Mouse (Mus musculus) embryonic fibroblast, embryonic 13.5 days (primary cell): ENCODE measurements at regions not wholly inside any gene's neighbourhood (a gene's known extent, or its start where the extent isn't known, plus 50 kb on each side); places are given as distances from the start of the nearest gene placed in this dataset.

Experiments
- CTCF ChIP-seq: IDR thresholded peaks from 2 replicates; pipeline ENCODE4 v1.5.1; 2011; ENCODE audit warnings: mild to moderate bottlenecking, control low read depth, low read length, moderate library complexity, borderline replicate concordance; ENCODE audit not compliant: insufficient read depth
- POLR2A ChIP-seq: IDR thresholded peaks from 2 replicates; pipeline ENCODE4 v1.6.1; 2011; ENCODE audit warnings: low read depth, mild to moderate bottlenecking, control low read depth, low read length, moderate library complexity

- TF ChIP-seq CTCF, result no peak
- no peak for TF ChIP-seq POLR2A
Observed at GRCm38 (mm10) chr13:53548396-53548795, 75.5 kb upstream of the Msx2 start.
